ENCODE assay signal across 9 mouse cellular contexts in the genomic region with DNA sequence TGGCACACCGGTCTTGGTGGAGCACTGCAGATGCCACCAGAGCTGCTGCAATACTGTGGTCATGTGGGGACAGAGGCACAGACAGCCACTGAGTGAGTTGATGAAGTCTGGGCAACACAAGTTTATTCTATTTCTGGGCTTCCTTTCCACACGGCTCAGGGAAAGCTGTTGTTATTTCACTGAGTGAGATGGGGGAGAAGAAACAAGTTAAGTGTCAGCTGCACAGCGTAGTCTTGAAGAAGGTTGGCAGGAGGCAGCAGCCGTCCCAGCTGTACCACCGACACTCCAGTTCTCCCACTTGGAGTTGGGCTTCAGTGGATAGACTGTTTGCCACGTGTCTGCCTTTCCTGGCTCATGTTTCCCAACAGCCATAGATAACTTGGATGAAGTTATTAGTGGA.
DNase-seq lines count a peak whose midpoint lies in the region.
"Had no signal": no experiment of that assay in that cellular context is flagged by ENCODE, and none has a peak within 500 bp of the region (broad histone marks: within the 10 kb centered on the region; RNA-seq: fewer than 3 reads in every experiment).

No protein-coding gene starts in this region.

- peak; percentile 64 for DNase-seq in layer of hippocampus, adult 18-20 months (ENCODE audit: low spot score in 2 of 2)
- DNase-seq in layer of hippocampus, adult 9-10 months (ENCODE audit: low spot score), result no peak
- peak; percentile 84 to 89 for DNase-seq in frontal cortex, adult 2 months (ENCODE audit: extremely low spot score in 1 of 2, low spot score in 1 of 2)
- DNase-seq in layer of hippocampus, postnatal 10 days (ENCODE audit: low spot score in 2 of 2), result peak; percentile 44 to 53
- DNase-seq in right cerebral cortex, postnatal 25 days, result peak; percentile 70
- DNase-seq in embryo, embryonic 11 days, result no peak
- no peak for DNase-seq in spleen, postnatal 10 days (ENCODE audit: low spot score in 2 of 2)
- DNase-seq: cerebellum, adult 2 months; thymus, postnatal 25 days had no signal

Comparison
In these comparisons a context has a peak if more than half of its experiments do, and no peak if none do; other contexts are left out.
1. DNase-seq: peak in layer of hippocampus, adult 18-20 months (2 of 2), frontal cortex, adult 2 months (2 of 2), layer of hippocampus, postnatal 10 days (2 of 2) and right cerebral cortex, postnatal 25 days (single experiment); none in layer of hippocampus, adult 9-10 months (single experiment), embryo, embryonic 11 days (single experiment) and spleen, postnatal 10 days (0 of 2).